10 mouse cellular contexts compared by ENCODE assay signal in the genomic region with DNA sequence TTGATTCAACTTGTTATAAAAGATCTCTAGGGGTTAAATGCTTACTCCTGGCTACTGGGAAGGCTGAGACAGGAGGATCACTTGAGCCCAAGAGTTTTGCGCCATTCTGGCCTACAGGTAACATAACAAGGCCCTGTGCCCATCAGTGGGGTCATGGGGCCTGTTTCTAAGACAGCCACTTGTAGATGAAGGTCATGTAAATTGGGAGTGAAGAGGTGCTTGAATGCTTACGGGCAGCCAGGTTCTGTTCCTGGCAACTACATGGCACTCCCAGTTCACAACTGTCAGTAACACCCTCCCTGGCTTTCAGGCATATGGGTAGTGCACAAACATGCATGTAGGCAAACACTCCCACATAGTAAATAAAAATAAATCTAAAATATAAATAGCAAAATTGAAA. TPM values are rescaled to one million over a fixed set of nuclear protein-coding genes. Genes with fewer than 3 reads are reported as not detected.
DNase-seq lines count a peak whose midpoint lies in the region; ATAC-seq and TF ChIP-seq lines count a peak whose summit lies in the region.
"Had no signal": no experiment of that assay in that cellular context is flagged by ENCODE, and none has a peak within 500 bp of the region (broad histone marks: within the 10 kb centered on the region; RNA-seq: fewer than 3 reads in every experiment).

No protein-coding gene starts in this region.

- no peak for TF ChIP-seq EP300 in stomach, postnatal 0 days (optimal IDR thresholded peaks at IDR 0.05)

- peaks cover 27% of the 10 kb centered on the region for H3K4me1 ChIP-seq in forebrain, embryonic 10.5 days
- peaks cover 14% of the 10 kb centered on the region for H3K4me1 ChIP-seq in forebrain, embryonic 12.5 days
- peaks cover 23% of the 10 kb centered on the region for H3K4me1 ChIP-seq in kidney, embryonic 15.5 days
- 0 out of 2 replicates have a peak, but pooled peaks cover 15% of the 10 kb centered on the region for H3K4me1 ChIP-seq in stomach, embryonic 14.5 days (ENCODE audit: control insufficient read depth, insufficient read depth, low read length)
- H3K4me1 ChIP-seq in stomach, postnatal 0 days (replicated peaks; ENCODE audit: control insufficient read depth, insufficient read depth) = no peaks in the 10 kb centered on the region

- no peak overlapping the region for H3K4me2 ChIP-seq in forebrain, embryonic 12.5 days
- peak overlapping the region; percentile 78; the same call in 1 of the 2 replicates for H3K4me2 ChIP-seq in kidney, embryonic 15.5 days
- H3K4me2 ChIP-seq in stomach, embryonic 14.5 days (replicated peaks; ENCODE audit: low read depth, low read length) = peak overlapping the region; percentile 94
- H3K4me2 ChIP-seq in stomach, postnatal 0 days (replicated peaks; ENCODE audit: low read depth) = no peak overlapping the region; the same call in 1 of the 2 replicates

- peak overlapping the region; percentile 70; the same call in 1 of the 2 replicates for H3K4me3 ChIP-seq in forebrain, embryonic 10.5 days
- no peak overlapping the region for H3K4me3 ChIP-seq in forebrain, embryonic 12.5 days (replicated peaks)
- no peak overlapping the region for H3K4me3 ChIP-seq in kidney, embryonic 15.5 days (replicated peaks)
- H3K4me3 ChIP-seq in stomach, embryonic 14.5 days (ENCODE audit: low read depth, low read length) = 0 out of 2 replicates have a peak overlapping the region, but pooled peaks have one; percentile 60
- no peak overlapping the region for H3K4me3 ChIP-seq in stomach, postnatal 0 days (ENCODE audit: low read depth, low read length)

- WGBS in forebrain, embryonic 10.5 days = 96% methylated on average over 2 of the region's 2 CpGs
- 89% methylated on average over 2 of the region's 2 CpGs for WGBS in forebrain, embryonic 12.5 days
- whole genome bisulfite sequencing in kidney, embryonic 15.5 days = 92% methylated on average over 2 of the region's 2 CpGs
- 89% methylated on average over 2 of the region's 2 CpGs for WGBS in stomach, embryonic 14.5 days
- 85% methylated on average over 2 of the region's 2 CpGs for WGBS in stomach, postnatal 0 days

- H3K9ac ChIP-seq in forebrain, embryonic 12.5 days = no peak overlapping the region
- no peak overlapping the region; the same call in 1 of the 2 replicates for H3K9ac ChIP-seq in kidney, embryonic 15.5 days
- H3K9ac ChIP-seq in stomach, embryonic 14.5 days (replicated peaks; ENCODE audit: low read depth, low read length) = no peak overlapping the region
- no peak overlapping the region for H3K9ac ChIP-seq in stomach, postnatal 0 days (ENCODE audit: low read length)

- peaks cover 27% of the 10 kb centered on the region for H3K27me3 ChIP-seq in forebrain, embryonic 10.5 days (ENCODE audit: poor library complexity, severe bottlenecking)
- H3K27me3 ChIP-seq in forebrain, embryonic 12.5 days = 0 out of 2 replicates have a peak, but pooled peaks cover 10% of the 10 kb centered on the region
- H3K27me3 ChIP-seq in kidney, embryonic 15.5 days = no peaks in the 10 kb centered on the region
- H3K27me3 ChIP-seq in stomach, embryonic 14.5 days (ENCODE audit: control insufficient read depth, insufficient read depth, low read length) = peaks cover 2% of the 10 kb centered on the region; the same call in 1 of the 2 replicates
- no peaks in the 10 kb centered on the region for H3K27me3 ChIP-seq in stomach, postnatal 0 days (ENCODE audit: control insufficient read depth, insufficient read depth, low read length)

- ATAC-seq in forebrain, embryonic 12.5 days (ENCODE audit: low FRiP score) = no peak
- no peak for ATAC-seq in kidney, embryonic 15.5 days (replicated peaks; ENCODE audit: low FRiP score)
- ATAC-seq in stomach, embryonic 14.5 days (ENCODE audit: insufficient number of reproducible peaks, insufficient read depth, low FRiP score, low read depth) = no peak
- ATAC-seq in stomach, postnatal 0 days (ENCODE audit: low FRiP score, low TSS enrichment) = no peak
- no peak for ATAC-seq in frontal cortex, adult (ENCODE audit: low TSS enrichment)

- DNase-seq in forebrain, embryonic 10.5 days (ENCODE audit: extremely low spot score, low spot score) = no peak
- no peak for DNase-seq in kidney, adult 9 months
- DNase-seq in stomach, postnatal 0 days (ENCODE audit: low spot score) = no peak
- no peak for DNase-seq in retina, postnatal 1 day
- DNase-seq: gastrocnemius, postnatal 36 days had no signal

- no peaks in the 10 kb centered on the region for H3K9me3 ChIP-seq in forebrain, embryonic 10.5 days
- H3K9me3 ChIP-seq in forebrain, embryonic 12.5 days = no peaks in the 10 kb centered on the region
- H3K9me3 ChIP-seq in kidney, embryonic 15.5 days (replicated peaks) = no peaks in the 10 kb centered on the region
- no peaks in the 10 kb centered on the region for H3K9me3 ChIP-seq in stomach, embryonic 14.5 days (ENCODE audit: control insufficient read depth, low read depth, low read length)
- no peaks in the 10 kb centered on the region for H3K9me3 ChIP-seq in stomach, postnatal 0 days (ENCODE audit: control insufficient read depth, low read length)

- no peak for TF ChIP-seq CTCF in stomach, postnatal 0 days (IDR thresholded peaks at IDR 0.05; ENCODE audit: low read depth)

- H3K36me3 ChIP-seq in forebrain, embryonic 10.5 days (replicated peaks) = peaks cover 45% of the 10 kb centered on the region
- H3K36me3 ChIP-seq in forebrain, embryonic 12.5 days (replicated peaks) = peaks cover 46% of the 10 kb centered on the region
- H3K36me3 ChIP-seq in kidney, embryonic 15.5 days = peaks cover 45% of the 10 kb centered on the region
- peaks cover 31% of the 10 kb centered on the region for H3K36me3 ChIP-seq in stomach, embryonic 14.5 days (ENCODE audit: control insufficient read depth, insufficient read depth, low read length)
- peaks cover 16% of the 10 kb centered on the region for H3K36me3 ChIP-seq in stomach, postnatal 0 days (ENCODE audit: control insufficient read depth, insufficient read depth, low read length)

- no peak overlapping the region for H3K27ac ChIP-seq in forebrain, embryonic 10.5 days
- no peak overlapping the region for H3K27ac ChIP-seq in forebrain, embryonic 12.5 days
- H3K27ac ChIP-seq in kidney, embryonic 15.5 days = no peak overlapping the region
- no peak overlapping the region for H3K27ac ChIP-seq in stomach, embryonic 14.5 days (ENCODE audit: low read length)
- no peak overlapping the region for H3K27ac ChIP-seq in stomach, postnatal 0 days (replicated peaks)

RNA-seq across cellular contexts. Expression of gene Cgref1, which starts 5.5 kb away (rescaled TPM):
- polyA plus RNA-seq in forebrain, embryonic 10.5 days (2016; fragmentation: Nextera tagmentation; extraction: Ambion mirVana) = 4.8 and 5.0 TPM in 2 replicates
- 6.4 and 7.3 TPM in 2 replicates for polyA plus RNA-seq in forebrain, embryonic 12.5 days (2016; fragmentation: Nextera tagmentation; extraction: Ambion mirVana)
- 12.5 and 17.4 TPM in 2 replicates for polyA plus RNA-seq in kidney, embryonic 15.5 days (2015; fragmentation: Nextera tagmentation; extraction: Ambion mirVana)
- 5.7 and 6.4 TPM in 2 replicates for polyA plus RNA-seq in stomach, embryonic 14.5 days (2014; fragmentation: Nextera tagmentation; extraction: Ambion mirVana)
- 22.5 and 24.8 TPM in 2 replicates for polyA plus RNA-seq in stomach, postnatal 0 days (2015; fragmentation: Nextera tagmentation; extraction: Ambion mirVana)

RNA-seq across cellular contexts. Expression of gene Preb, which starts 9.2 kb away (rescaled TPM):
- 141 and 142 TPM in 2 replicates for polyA plus RNA-seq in forebrain, embryonic 10.5 days (2016; fragmentation: Nextera tagmentation; extraction: Ambion mirVana)
- polyA plus RNA-seq in forebrain, embryonic 12.5 days (2016; fragmentation: Nextera tagmentation; extraction: Ambion mirVana) = 131 and 133 TPM in 2 replicates
- polyA plus RNA-seq in kidney, embryonic 15.5 days (2015; fragmentation: Nextera tagmentation; extraction: Ambion mirVana) = 146 and 151 TPM in 2 replicates
- 102 and 104 TPM in 2 replicates for polyA plus RNA-seq in stomach, embryonic 14.5 days (2014; fragmentation: Nextera tagmentation; extraction: Ambion mirVana)
- 88.1 and 93.1 TPM in 2 replicates for polyA plus RNA-seq in stomach, postnatal 0 days (2015; fragmentation: Nextera tagmentation; extraction: Ambion mirVana)

RNA-seq across cellular contexts. Expression of gene Tcf23, which starts 17.5 kb away (rescaled TPM):
- not detected in 2 replicates for polyA plus RNA-seq in forebrain, embryonic 10.5 days (2016; fragmentation: Nextera tagmentation; extraction: Ambion mirVana)
- not detected in 2 replicates for polyA plus RNA-seq in forebrain, embryonic 12.5 days (2016; fragmentation: Nextera tagmentation; extraction: Ambion mirVana)
- 1.6 and 1.8 TPM in 2 replicates for polyA plus RNA-seq in kidney, embryonic 15.5 days (2015; fragmentation: Nextera tagmentation; extraction: Ambion mirVana)
- 0.50 and 0.55 TPM in 2 replicates for polyA plus RNA-seq in stomach, embryonic 14.5 days (2014; fragmentation: Nextera tagmentation; extraction: Ambion mirVana)
- 4.3 and 4.5 TPM in 2 replicates for polyA plus RNA-seq in stomach, postnatal 0 days (2015; fragmentation: Nextera tagmentation; extraction: Ambion mirVana)
- polyA plus RNA-seq: neural tube, embryonic 11.5 days had no signal

RNA-seq across cellular contexts. Expression of gene Khk, which starts 29.7 kb away (rescaled TPM):
- 7.8 and 8.9 TPM in 2 replicates for polyA plus RNA-seq in forebrain, embryonic 10.5 days (2016; fragmentation: Nextera tagmentation; extraction: Ambion mirVana)
- polyA plus RNA-seq in forebrain, embryonic 12.5 days (2016; fragmentation: Nextera tagmentation; extraction: Ambion mirVana) = 4.7 and 7.7 TPM in 2 replicates
- polyA plus RNA-seq in kidney, embryonic 15.5 days (2015; fragmentation: Nextera tagmentation; extraction: Ambion mirVana) = 29.3 and 29.7 TPM in 2 replicates
- 19.2 and 24.2 TPM in 2 replicates for polyA plus RNA-seq in stomach, embryonic 14.5 days (2014; fragmentation: Nextera tagmentation; extraction: Ambion mirVana)
- 28.4 and 33.6 TPM in 2 replicates for polyA plus RNA-seq in stomach, postnatal 0 days (2015; fragmentation: Nextera tagmentation; extraction: Ambion mirVana)

RNA-seq across cellular contexts. Expression of gene Emilin1, which starts 37.7 kb away (rescaled TPM):
- 78.2 and 78.3 TPM in 2 replicates for polyA plus RNA-seq in forebrain, embryonic 10.5 days (2016; fragmentation: Nextera tagmentation; extraction: Ambion mirVana)
- 39.1 and 52.4 TPM in 2 replicates for polyA plus RNA-seq in forebrain, embryonic 12.5 days (2016; fragmentation: Nextera tagmentation; extraction: Ambion mirVana)
- polyA plus RNA-seq in kidney, embryonic 15.5 days (2015; fragmentation: Nextera tagmentation; extraction: Ambion mirVana) = 258 and 306 TPM in 2 replicates
- polyA plus RNA-seq in stomach, embryonic 14.5 days (2014; fragmentation: Nextera tagmentation; extraction: Ambion mirVana) = 208 and 230 TPM in 2 replicates
- polyA plus RNA-seq in stomach, postnatal 0 days (2015; fragmentation: Nextera tagmentation; extraction: Ambion mirVana) = 85.6 and 97.0 TPM in 2 replicates

Comparison
In these comparisons a context has a peak if more than half of its experiments do, and no peak if none do; other contexts are left out.
1. H3K4me3 ChIP-seq: peak in forebrain, embryonic 10.5 days (single experiment) and stomach, embryonic 14.5 days (single experiment); none in forebrain, embryonic 12.5 days (single experiment), kidney, embryonic 15.5 days (single experiment) and stomach, postnatal 0 days (single experiment).
2. H3K4me2 ChIP-seq: peak in kidney, embryonic 15.5 days (single experiment) and stomach, embryonic 14.5 days (single experiment); none in forebrain, embryonic 12.5 days (single experiment) and stomach, postnatal 0 days (single experiment).